Mouse (Mus musculus) hindbrain, embryonic 14.5 days (tissue): ENCODE data around the gene Mrgpra1. TPM values are rescaled to one million over a fixed set of nuclear protein-coding genes. Genes with fewer than 3 reads are reported as not detected.
"Not testable (repeated sequence)": the region's sequence is repeated elsewhere in the genome, so short reads cannot be mapped to it uniquely, and the experiment has no call there.

Source experiments
- ATAC-seq: fragments of 200-750 bp; cut with Nextera tagmentation; 2 replicates; pipeline ENCODE4 v1.8.0; 2017; ENCODE audit warnings: moderate number of reproducible peaks, mild to moderate bottlenecking, moderate TSS enrichment, moderate library complexity; ENCODE audit not compliant: low FRiP score
- DNase-seq: peaks from one replicate; pipeline ENCODE4 v3.0.0-alpha.2; 2015; ENCODE audit warnings: low spot score
- H3K27ac ChIP-seq: fragments of 300-500 bp; sonication (generic); 2 replicates; pipeline ENCODE4 v1.5.1; 2014; ENCODE audit warnings: mild to moderate bottlenecking, moderate library complexity
- H3K27me3 ChIP-seq: fragments of 300-500 bp; sonication (generic); 2 replicates; pipeline ENCODE4 v1.6.1; 2014; ENCODE audit warnings: mild to moderate bottlenecking, low read length, mixed read lengths; ENCODE audit not compliant: control insufficient read depth, insufficient read depth
- H3K36me3 ChIP-seq: fragments of 300-500 bp; sonication (generic); replicated peaks from 2 replicates; pipeline ENCODE4 v1.6.1; 2014; ENCODE audit not compliant: control insufficient read depth, insufficient read depth
- H3K4me1 ChIP-seq: fragments of 300-500 bp; sonication (generic); replicated peaks from 2 replicates; pipeline ENCODE4 v1.6.1; 2014; ENCODE audit warnings: antibody characterized with exemption, low read length, mixed read lengths; ENCODE audit not compliant: control insufficient read depth, insufficient read depth
- H3K4me2 ChIP-seq: fragments of 300-500 bp; sonication (generic); replicated peaks from 2 replicates; pipeline ENCODE4 v1.6.1; 2014; ENCODE audit warnings: mild to moderate bottlenecking, moderate library complexity
- H3K4me3 ChIP-seq: fragments of 300-500 bp; sonication (generic); replicated peaks from 2 replicates; pipeline ENCODE4 v1.5.1; 2014; ENCODE audit warnings: mild to moderate bottlenecking, low read length
- H3K9ac ChIP-seq: fragments of 300-500 bp; sonication (generic); 2 replicates; pipeline ENCODE4 v1.6.1; 2014
- H3K9me3 ChIP-seq: fragments of 300-500 bp; sonication (generic); 2 replicates; pipeline ENCODE4 v1.6.1; 2016; ENCODE audit warnings: low read length; ENCODE audit not compliant: control insufficient read depth
- WGBS: fragments of 180-500 bp; shearing (Covaris S2); extraction: QIAGEN DNeasy Blood & Tissue Kit; methylation state at CpG from one replicate; pipeline ENCODE4 v1.1.7; 2014; 5-methylcytosine and 5-hydroxymethylcytosine counted together
- polyA plus RNA-seq: library from polyadenylated mRNA; unstranded; fragments of >200 nt; fragmentation: Nextera tagmentation; extraction: Ambion mirVana; gene quantifications from 2 replicates; pipeline ENCODE4 v1.2.1, GENCODE M21; 2014

The Mrgpra1 gene
- not detected in 2 replicates for polyA plus RNA-seq

DNA sequence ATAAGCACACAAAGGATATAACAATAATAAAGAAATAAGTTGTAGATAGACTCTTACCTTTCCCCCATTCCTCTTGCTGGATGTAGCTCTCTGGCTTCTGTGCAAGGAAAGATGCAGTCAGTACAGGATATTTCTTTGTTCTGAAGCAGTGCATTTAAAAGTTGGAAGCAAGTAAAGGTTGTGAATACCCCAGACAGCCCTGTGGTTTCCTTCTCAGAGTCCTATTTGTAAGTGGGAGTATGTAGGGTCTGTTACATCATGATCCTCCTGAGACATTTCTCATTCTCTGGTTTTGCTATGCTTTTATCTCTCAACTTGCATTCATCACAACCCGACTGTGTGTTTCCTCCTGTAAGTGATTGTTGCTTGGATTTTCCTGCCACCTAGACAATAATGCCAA, at the start of gene Mrgpra1:
Mrgpra1 (minus strand) TSS at position 101 of the 400 bp plus-strand sequence.
- Histone ChIP-seq H3K4me1 (no peaks in the 10 kb centered on the region), H3K4me3 (no peak within 1 kb of the TSS), H3K4me2 (no peak within 1 kb of the TSS), H3K9me3 (peaks cover 28% of the 10 kb centered on the region; the same call in 1 of the 2 replicates), H3K9ac (no peak within 1 kb of the TSS), H3K27ac (no peak within 1 kb of the TSS), H3K27me3 (no peaks in the 10 kb centered on the region), H3K36me3 (no peaks in the 10 kb centered on the region)
- WGBS = 79% methylated on average over 1 of the region's 1 CpGs
- no peak for DNase-seq
- ATAC-seq = no peak

- H3K27ac ChIP-seq = no peak overlapping the region
- H3K4me2 ChIP-seq = no peak overlapping the region
- ATAC-seq (no peak), DNase-seq (no peak)
- no peaks in the 10 kb centered on the region for H3K36me3 ChIP-seq
- H3K9me3 ChIP-seq = peaks cover 27% of the 10 kb centered on the region
- no peak overlapping the region for H3K4me3 ChIP-seq
- H3K4me1 ChIP-seq = no peaks in the 10 kb centered on the region
- no peak overlapping the region for H3K9ac ChIP-seq
- no peaks in the 10 kb centered on the region for H3K27me3 ChIP-seq
Observed at GRCm38 (mm10) chr7:47401125-47401524, 47.1 kb upstream of the Mrgpra1 start.

DNA sequence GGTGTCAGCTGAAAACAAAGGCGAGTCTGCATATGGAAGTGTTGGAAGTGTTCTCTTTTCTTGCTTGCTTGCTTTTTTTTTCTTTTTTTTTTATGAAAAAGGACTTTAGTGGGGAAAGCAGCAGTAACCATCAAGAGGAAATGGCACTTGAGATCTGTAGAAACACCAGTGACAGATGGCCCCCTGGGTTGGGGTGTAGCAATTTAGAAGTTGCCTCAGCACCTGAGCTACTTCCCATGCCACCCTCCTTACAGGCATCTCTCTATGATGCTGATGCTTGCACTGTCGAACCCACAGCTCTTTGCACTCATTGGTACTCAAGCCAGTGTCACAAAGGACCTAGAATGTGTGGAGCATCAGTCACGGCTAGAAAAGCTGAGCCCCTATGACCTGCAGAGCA, 5.6 kb downstream of the Mrgpra1 start:
- H3K4me1 ChIP-seq = no peaks in the 10 kb centered on the region

DNA sequence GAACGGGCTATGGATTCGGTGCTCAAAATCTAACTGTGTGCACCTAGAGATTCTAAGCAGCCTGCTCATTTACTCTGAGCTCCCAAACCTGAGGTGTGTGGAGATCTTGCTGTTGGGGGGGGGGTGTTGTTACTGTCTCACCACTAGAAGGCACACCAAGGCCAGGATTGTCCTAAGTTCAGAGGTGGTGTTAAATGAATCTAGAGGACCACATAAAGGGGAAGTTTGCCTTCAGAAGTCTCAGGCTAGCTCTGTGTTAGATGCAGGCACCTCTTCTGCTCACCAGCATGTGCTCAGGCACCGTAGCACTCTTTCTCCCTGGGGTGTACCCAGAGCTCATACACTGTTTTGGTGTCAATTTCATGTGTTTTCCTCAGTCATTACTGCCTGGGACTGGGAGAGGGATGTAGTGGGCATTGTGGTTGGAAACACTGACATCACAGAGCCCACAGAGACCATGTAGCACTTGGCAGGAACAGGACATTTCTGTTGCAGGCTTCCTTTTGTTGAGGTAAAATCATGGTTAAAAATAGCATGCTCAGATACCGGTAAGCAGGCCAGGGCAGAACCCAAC, 8.0 kb downstream of the Mrgpra1 start:
- Histone ChIP-seq H3K9ac (no peak overlapping the region), H3K36me3 (no peaks in the 10 kb centered on the region), H3K4me3 (no peak overlapping the region), H3K9me3 (peaks cover 21% of the 10 kb centered on the region; the same call in 1 of the 2 replicates), H3K4me1 (no peaks in the 10 kb centered on the region), H3K27me3 (no peaks in the 10 kb centered on the region), H3K4me2 (no peak overlapping the region), H3K27ac (no peak overlapping the region)
- 85% methylated on average over 4 of the region's 4 CpGs for WGBS
- ATAC-seq (no peak), DNase-seq (no peak)

More for the DNA sequence above, 5.6 kb downstream of the Mrgpra1 start:
- no peak overlapping the region for H3K4me3 ChIP-seq
- no peak overlapping the region for H3K27ac ChIP-seq
- H3K9me3 ChIP-seq = peaks cover 19% of the 10 kb centered on the region; the same call in 1 of the 2 replicates
- H3K27me3 ChIP-seq = no peaks in the 10 kb centered on the region
- no peak for ATAC-seq
- DNase-seq = no peak
- no peak overlapping the region for H3K9ac ChIP-seq
- H3K4me2 ChIP-seq = no peak overlapping the region
- H3K36me3 ChIP-seq = no peaks in the 10 kb centered on the region
- 80% methylated on average over 3 of the region's 3 CpGs for WGBS

- not testable (repeated sequence) for H3K4me3 ChIP-seq, DNase-seq, H3K4me2 ChIP-seq, H3K27me3 ChIP-seq, H3K36me3 ChIP-seq, H3K4me1 ChIP-seq, H3K27ac ChIP-seq, ATAC-seq, H3K9ac ChIP-seq
- H3K9me3 ChIP-seq = peaks cover 24% of the 10 kb centered on the region; the same call in 1 of the 2 replicates
- WGBS = 81% methylated on average over 3 of the region's 3 CpGs
Observed at GRCm38 (mm10) chr7:47341887-47342286, 12.2 kb downstream of the Mrgpra1 start.

DNA sequence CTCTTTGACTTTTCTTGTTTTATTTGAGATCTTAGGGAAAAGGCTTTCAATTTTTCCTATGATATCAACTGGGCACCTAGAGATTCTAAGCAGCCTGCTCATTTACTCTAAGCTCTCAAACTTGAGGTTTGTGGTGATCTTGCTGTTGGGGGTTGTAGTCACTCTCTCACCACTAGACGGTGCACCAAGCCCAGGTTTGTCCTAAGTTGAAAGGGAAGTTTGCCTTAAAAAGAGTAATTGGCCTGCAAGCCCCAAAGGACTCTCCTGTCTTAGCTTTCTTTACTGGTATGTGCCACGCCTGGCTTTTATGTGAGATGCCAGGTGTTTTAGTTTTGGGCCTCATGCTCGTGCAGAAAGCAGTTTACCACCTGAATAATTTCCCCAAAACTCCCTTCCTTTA, 12.7 kb downstream of the Mrgpra1 start:
- H3K27me3 ChIP-seq, H3K9ac ChIP-seq, H3K4me2 ChIP-seq, DNase-seq, H3K27ac ChIP-seq, H3K4me3 ChIP-seq, H3K4me1 ChIP-seq, H3K36me3 ChIP-seq, ATAC-seq: not testable (repeated sequence)
- 70% methylated on average over 3 of the region's 3 CpGs for WGBS
- H3K9me3 ChIP-seq = peaks cover 28% of the 10 kb centered on the region; the same call in 1 of the 2 replicates

GRCm38 (mm10) chr7:47318299-47318698, 35.7 kb downstream of the Mrgpra1 start:
- no peaks in the 10 kb centered on the region for H3K27me3 ChIP-seq
- ATAC-seq = no peak
- H3K36me3 ChIP-seq = no peaks in the 10 kb centered on the region
- no peak overlapping the region for H3K27ac ChIP-seq
- peaks cover 27% of the 10 kb centered on the region for H3K9me3 ChIP-seq
- H3K4me3 ChIP-seq = no peak overlapping the region
- no peak overlapping the region for H3K9ac ChIP-seq
- H3K4me2 ChIP-seq = no peak overlapping the region
- no peak for DNase-seq
- H3K4me1 ChIP-seq = no peaks in the 10 kb centered on the region
- WGBS = 55% methylated on average over 1 of the region's 1 CpGs

- no peaks in the 10 kb centered on the region for H3K36me3 ChIP-seq
- no peaks in the 10 kb centered on the region for H3K27me3 ChIP-seq
- no peaks in the 10 kb centered on the region for H3K4me1 ChIP-seq
- peaks cover 14% of the 10 kb centered on the region; the same call in 1 of the 2 replicates for H3K9me3 ChIP-seq
- DNase-seq (no peak), ATAC-seq (no peak)
- no peak overlapping the region for H3K4me3 ChIP-seq
- no peak overlapping the region for H3K4me2 ChIP-seq
- no peak overlapping the region for H3K27ac ChIP-seq
- 40% methylated on average over 4 of the region's 4 CpGs for WGBS
- H3K9ac ChIP-seq = no peak overlapping the region
Observed at GRCm38 (mm10) chr7:47312289-47312688, 41.8 kb downstream of the Mrgpra1 start.

DNA sequence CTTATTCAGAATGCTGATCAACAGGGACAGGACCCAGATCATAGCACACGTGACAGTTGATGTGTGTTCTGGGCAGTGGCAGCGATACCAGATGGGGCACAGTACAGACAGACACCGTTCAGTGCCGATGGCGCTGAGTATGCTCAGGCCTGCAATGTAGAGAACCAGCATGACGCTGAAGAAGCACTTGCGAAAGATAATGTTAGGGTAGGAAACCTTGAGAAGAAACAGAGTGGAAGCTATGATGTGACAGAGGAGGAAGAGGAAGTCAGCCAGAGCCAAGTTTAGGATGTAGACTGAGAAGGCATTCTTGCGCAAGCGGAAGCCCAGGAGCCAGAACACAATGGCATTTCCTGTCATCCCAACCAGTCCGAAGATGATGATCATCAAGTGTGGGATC, 44.2 kb downstream of the Mrgpra1 start:
- no peak overlapping the region for H3K4me2 ChIP-seq
- H3K9ac ChIP-seq = no peak overlapping the region
- no peaks in the 10 kb centered on the region for H3K27me3 ChIP-seq
- H3K36me3 ChIP-seq = no peaks in the 10 kb centered on the region
- H3K9me3 ChIP-seq = peaks cover 22% of the 10 kb centered on the region
- H3K4me1 ChIP-seq = no peaks in the 10 kb centered on the region
- H3K4me3 ChIP-seq = no peak overlapping the region
- ATAC-seq (no peak), DNase-seq (no peak)
- 92% methylated on average over 10 of the region's 10 CpGs for WGBS
- H3K27ac ChIP-seq = no peak overlapping the region

GRCm38 (mm10) chr7:47304661-47305060, 49.4 kb downstream of the Mrgpra1 start:
- not testable (repeated sequence) for H3K4me3 ChIP-seq, H3K27me3 ChIP-seq, DNase-seq, H3K9ac ChIP-seq, H3K36me3 ChIP-seq, H3K4me1 ChIP-seq, ATAC-seq, H3K4me2 ChIP-seq, H3K27ac ChIP-seq
- H3K9me3 ChIP-seq = peaks cover 18% of the 10 kb centered on the region; the same call in 1 of the 2 replicates
- whole genome bisulfite sequencing = 88% methylated on average over 5 of the region's 6 CpGs
